Comparison of ENCODE assay signal across 21 mouse cellular contexts in genomic region chr10:96540828-96541227, GRCm38 (mm10).
DNase-seq lines count a peak whose midpoint lies in the region; ATAC-seq lines count a peak whose summit lies in the region.
"Had no signal": no experiment of that assay in that cellular context is flagged by ENCODE, and none has a peak within 500 bp of the region (broad histone marks: within the 10 kb centered on the region; RNA-seq: fewer than 3 reads in every experiment).

No protein-coding gene starts in this region.

- peak overlapping the region; percentile 15 for H3K4me3 ChIP-seq in megakaryocyte, embryonic 14.5 days (replicated peaks)
- H3K4me3 ChIP-seq in hindbrain, embryonic 13.5 days = no peak overlapping the region
- H3K4me3 ChIP-seq: embryonic facial prominence, embryonic 13.5 days; forebrain, embryonic 12.5 days; heart, embryonic 12.5 days; hindbrain, embryonic 10.5 days; hindbrain, embryonic 15.5 days had no signal

- DNase-seq in CD4-positive, CD25-positive, alpha-beta regulatory T cell, adult 2 months (ENCODE audit: low read depth, low spot score) = peak; percentile 21
- peak; percentile 11 for DNase-seq in splenic B cell, adult 2 months (ENCODE audit: low read depth, low spot score)
- DNase-seq in Muller cell, postnatal 12 days (ENCODE audit: inconsistent ontology term) = no peak
- DNase-seq in lung, postnatal 14 days = no peak
- DNase-seq: adrenal gland, adult 2 months; adrenal gland, postnatal 36 days; B cell, adult 2 months; cerebellum, adult 11 months; cerebellum, adult 8-10 months; cerebellum, postnatal 14 days; gastrocnemius, postnatal 10 days had no signal

- H3K9ac ChIP-seq in hindbrain, embryonic 13.5 days = no peak overlapping the region
- H3K9ac ChIP-seq: embryonic facial prominence, embryonic 13.5 days; forebrain, embryonic 12.5 days; heart, embryonic 12.5 days; hindbrain, embryonic 15.5 days had no signal

- peaks cover 6% of the 10 kb centered on the region; the same call in 1 of the 2 replicates for H3K4me1 ChIP-seq in megakaryocyte, embryonic 14.5 days
- 0 out of 2 replicates have a peak, but pooled peaks cover 5% of the 10 kb centered on the region for H3K4me1 ChIP-seq in hindbrain, embryonic 13.5 days (replicated peaks)
- H3K4me1 ChIP-seq: forebrain, embryonic 12.5 days; heart, embryonic 12.5 days; hindbrain, embryonic 10.5 days; hindbrain, embryonic 15.5 days had no signal

- no peak overlapping the region for H3K4me2 ChIP-seq in hindbrain, embryonic 13.5 days
- H3K4me2 ChIP-seq: embryonic facial prominence, embryonic 13.5 days; forebrain, embryonic 12.5 days; heart, embryonic 12.5 days; hindbrain, embryonic 15.5 days had no signal

- 95% methylated on average over 2 of the region's 2 CpGs for WGBS in hindbrain, embryonic 13.5 days

- H3K27ac ChIP-seq in hindbrain, embryonic 13.5 days = no peak overlapping the region
- H3K27ac ChIP-seq: embryonic facial prominence, embryonic 13.5 days; forebrain, embryonic 12.5 days; hindbrain, embryonic 10.5 days; hindbrain, embryonic 15.5 days had no signal

- no peaks in the 10 kb centered on the region for H3K27me3 ChIP-seq in megakaryocyte, embryonic 14.5 days (replicated peaks)
- no peaks in the 10 kb centered on the region for H3K27me3 ChIP-seq in splenic B cell, adult 2 months (ENCODE audit: control insufficient read depth, insufficient read depth, low read length, poor library complexity, severe bottlenecking)
- H3K27me3 ChIP-seq in hindbrain, embryonic 13.5 days = no peaks in the 10 kb centered on the region
- H3K27me3 ChIP-seq: CH12.LX; embryonic facial prominence, embryonic 13.5 days; forebrain, embryonic 12.5 days; heart, embryonic 12.5 days; hindbrain, embryonic 15.5 days had no signal

- peak; percentile 80 for ATAC-seq in granulocyte monocyte progenitor cell, adult 5-6 weeks (replicated peaks; ENCODE audit: poor library complexity, severe bottlenecking)
- ATAC-seq in hindbrain, embryonic 13.5 days (ENCODE audit: low FRiP score) = no peak
- ATAC-seq: forebrain, embryonic 16.5 days had no signal

- H3K9me3 ChIP-seq in megakaryocyte, embryonic 14.5 days = 0 out of 2 replicates have a peak, but pooled peaks cover 3% of the 10 kb centered on the region
- H3K9me3 ChIP-seq in hindbrain, embryonic 13.5 days = no peaks in the 10 kb centered on the region
- H3K9me3 ChIP-seq: embryonic facial prominence, embryonic 13.5 days; forebrain, embryonic 12.5 days; heart, embryonic 12.5 days; hindbrain, embryonic 10.5 days; hindbrain, embryonic 15.5 days had no signal

- no peaks in the 10 kb centered on the region for H3K36me3 ChIP-seq in megakaryocyte, embryonic 14.5 days (replicated peaks; ENCODE audit: low read length)
- H3K36me3 ChIP-seq in splenic B cell, adult 2 months (ENCODE audit: control insufficient read depth, insufficient read depth, low read length, poor library complexity, severe bottlenecking) = no peaks in the 10 kb centered on the region
- H3K36me3 ChIP-seq in hindbrain, embryonic 13.5 days = no peaks in the 10 kb centered on the region
- H3K36me3 ChIP-seq: embryonic facial prominence, embryonic 13.5 days; forebrain, embryonic 12.5 days; heart, embryonic 12.5 days; hindbrain, embryonic 10.5 days; hindbrain, embryonic 15.5 days had no signal

Comparison
In these comparisons a context has a peak if more than half of its experiments do, and no peak if none do; other contexts are left out.
1. DNase-seq: peak in CD4-positive, CD25-positive, alpha-beta regulatory T cell, adult 2 months (single experiment) and splenic B cell, adult 2 months (single experiment); none in Muller cell, postnatal 12 days (single experiment) and lung, postnatal 14 days (single experiment).